Mouse (Mus musculus) forelimb bud, embryonic 11.5 days (tissue): Measurements from ENCODE around the gene Spib.
A peak's percentile ranks its signal among the peaks of the same experiment; 100 is the strongest.

Source experiments
- DNase-seq: peaks from one replicate; pipeline ENCODE4 v3.0.0-alpha.2; 2012; ENCODE audit warnings: low read depth, low spot score

Gene Spib

GRCm38 (mm10) chr7:44487936-44488335, 43.9 kb downstream of the Spib start:
- DNase-seq: no peak

GRCm38 (mm10) chr7:44486927-44487575, 44.8 kb downstream of the Spib start:
- no peak for DNase-seq

GRCm38 (mm10) chr7:44485572-44486195, 46.2 kb downstream of the Spib start:
- DNase-seq: no peak

- peak; percentile 85 for DNase-seq
Measured at GRCm38 (mm10) chr7:44484841-44485571, 46.9 kb downstream of the Spib start.

GRCm38 (mm10) chr7:44484109-44484508, 47.8 kb downstream of the Spib start:
- DNase-seq: no peak

GRCm38 (mm10) chr7:44482836-44483435, 48.9 kb downstream of the Spib start:
- DNase-seq: no peak
